Mouse (Mus musculus): Measurements from ENCODE around the gene Wdr47. TPM values are rescaled to one million over a fixed set of nuclear protein-coding genes. Genes with fewer than 3 reads are reported as not detected.
"Not testable (repeated sequence)": the region's sequence is repeated elsewhere in the genome, so short reads cannot be mapped to it uniquely, and the experiment has no call there.

Gene Wdr47
- polyA plus RNA-seq, 1 experiment = 48.2 TPM

- H3K4me3 ChIP-seq (replicated peaks; ENCODE audit: insufficient read depth, low read depth, low read length) = no peak overlapping the region
- DNase-seq = peak in 1 of 2 experiments; percentile 16
- no peak overlapping the region for H3K27ac ChIP-seq (ENCODE audit: insufficient read depth, low read length)
- no peaks in the 10 kb centered on the region for H3K27me3 ChIP-seq (ENCODE audit: control insufficient read depth, insufficient read depth, low read length)
- 6% methylated on average over 4 of the region's 4 CpGs for WGBS
- TF ChIP-seq POLR2A (IDR thresholded peaks at IDR 0.05; ENCODE audit: borderline replicate concordance, insufficient read depth, low read length) = no peak
- TF ChIP-seq CTCF (IDR thresholded peaks at IDR 0.05; ENCODE audit: borderline replicate concordance, insufficient read depth, low read depth, low read length) = no peak
- no peaks in the 10 kb centered on the region for H3K4me1 ChIP-seq (ENCODE audit: control insufficient read depth, insufficient read depth, low read length)
These were observed 85.5 kb downstream of the Wdr47 start for GRCm38 (mm10) chr3:108676616-108677015.

GRCm38 (mm10) chr3:108681004-108681403 is 89.9 kb downstream of the Wdr47 start:
- Histone ChIP-seq H3K27ac (ENCODE audit: insufficient read depth, low read length) (no peak overlapping the region), H3K27me3 (ENCODE audit: control insufficient read depth, insufficient read depth, low read length) (no peaks in the 10 kb centered on the region), H3K4me3 (replicated peaks; ENCODE audit: insufficient read depth, low read depth, low read length) (no peak overlapping the region), H3K4me1 (ENCODE audit: control insufficient read depth, insufficient read depth, low read length) (no peaks in the 10 kb centered on the region)
- no peak for TF ChIP-seq POLR2A (IDR thresholded peaks at IDR 0.05; ENCODE audit: borderline replicate concordance, insufficient read depth, low read length)
- TF ChIP-seq CTCF (IDR thresholded peaks at IDR 0.05; ENCODE audit: borderline replicate concordance, insufficient read depth, low read depth, low read length) = no peak
- 73% methylated on average over 4 of the region's 4 CpGs for WGBS
- DNase-seq = no peak

GRCm38 (mm10) chr3:108683597-108683996 is 92.5 kb downstream of the Wdr47 start:
- 95% methylated on average over 5 of the region's 5 CpGs for WGBS
- H3K27me3 ChIP-seq (ENCODE audit: control insufficient read depth, insufficient read depth, low read length) = not testable (repeated sequence)

GRCm38 (mm10) chr3:108685701-108686100 is 94.6 kb downstream of the Wdr47 start:
- 95% methylated on average over 7 of the region's 7 CpGs for WGBS

More at GRCm38 (mm10) chr3:108683597-108683996, 92.5 kb downstream of the Wdr47 start:
- not testable (repeated sequence) for H3K4me3 ChIP-seq (replicated peaks; ENCODE audit: insufficient read depth, low read depth, low read length); H3K27ac ChIP-seq (ENCODE audit: insufficient read depth, low read length); H3K4me1 ChIP-seq (ENCODE audit: control insufficient read depth, insufficient read depth, low read length); DNase-seq

GRCm38 (mm10) chr3:108689015-108689441 is 97.9 kb downstream of the Wdr47 start:
- Histone ChIP-seq H3K4me1 (ENCODE audit: control insufficient read depth, insufficient read depth, low read length) (no peaks in the 10 kb centered on the region), H3K4me3 (replicated peaks; ENCODE audit: insufficient read depth, low read depth, low read length) (no peak overlapping the region), H3K27ac (ENCODE audit: insufficient read depth, low read length) (no peak overlapping the region), H3K27me3 (ENCODE audit: control insufficient read depth, insufficient read depth, low read length) (no peaks in the 10 kb centered on the region)
- 20% methylated on average over 6 of the region's 6 CpGs for WGBS
- no peak for DNase-seq
- TF ChIP-seq CTCF (IDR thresholded peaks at IDR 0.05; ENCODE audit: borderline replicate concordance, insufficient read depth, low read depth, low read length) (no peak), POLR2A (IDR thresholded peaks at IDR 0.05; ENCODE audit: borderline replicate concordance, insufficient read depth, low read length) (no peak)

More at GRCm38 (mm10) chr3:108685701-108686100, 94.6 kb downstream of the Wdr47 start:
- H3K27me3 ChIP-seq (ENCODE audit: control insufficient read depth, insufficient read depth, low read length) = no peaks in the 10 kb centered on the region
- no peaks in the 10 kb centered on the region for H3K4me1 ChIP-seq (ENCODE audit: control insufficient read depth, insufficient read depth, low read length)
- H3K27ac ChIP-seq (ENCODE audit: insufficient read depth, low read length) = no peak overlapping the region
- no peak overlapping the region for H3K4me3 ChIP-seq (replicated peaks; ENCODE audit: insufficient read depth, low read depth, low read length)
- no peak for DNase-seq
- no peak for TF ChIP-seq POLR2A (IDR thresholded peaks at IDR 0.05; ENCODE audit: borderline replicate concordance, insufficient read depth, low read length)
- no peak for TF ChIP-seq CTCF (IDR thresholded peaks at IDR 0.05; ENCODE audit: borderline replicate concordance, insufficient read depth, low read depth, low read length)

GRCm38 (mm10) chr3:108689446-108689845 is 98.4 kb downstream of the Wdr47 start:
- TF ChIP-seq POLR2A (IDR thresholded peaks at IDR 0.05; ENCODE audit: borderline replicate concordance, insufficient read depth, low read length) = no peak
- no peak for TF ChIP-seq CTCF (IDR thresholded peaks at IDR 0.05; ENCODE audit: borderline replicate concordance, insufficient read depth, low read depth, low read length)
- Histone ChIP-seq H3K4me3 (replicated peaks; ENCODE audit: insufficient read depth, low read depth, low read length) (no peak overlapping the region), H3K27me3 (ENCODE audit: control insufficient read depth, insufficient read depth, low read length) (no peaks in the 10 kb centered on the region), H3K27ac (ENCODE audit: insufficient read depth, low read length) (no peak overlapping the region), H3K4me1 (ENCODE audit: control insufficient read depth, insufficient read depth, low read length) (no peaks in the 10 kb centered on the region)
- no peak for DNase-seq
- 44% methylated on average over 8 of the region's 8 CpGs for WGBS

GRCm38 (mm10) chr3:108689979-108690378 is 98.9 kb downstream of the Wdr47 start:
- Histone ChIP-seq H3K27ac (ENCODE audit: insufficient read depth, low read length) (no peak overlapping the region), H3K27me3 (ENCODE audit: control insufficient read depth, insufficient read depth, low read length) (no peaks in the 10 kb centered on the region), H3K4me1 (ENCODE audit: control insufficient read depth, insufficient read depth, low read length) (no peaks in the 10 kb centered on the region), H3K4me3 (replicated peaks; ENCODE audit: insufficient read depth, low read depth, low read length) (no peak overlapping the region)
- DNase-seq = no peak
- WGBS = 72% methylated on average over 4 of the region's 4 CpGs
- TF ChIP-seq POLR2A (IDR thresholded peaks at IDR 0.05; ENCODE audit: borderline replicate concordance, insufficient read depth, low read length) (no peak), CTCF (IDR thresholded peaks at IDR 0.05; ENCODE audit: borderline replicate concordance, insufficient read depth, low read depth, low read length) (no peak)

GRCm38 (mm10) chr3:108694321-108694720 is 103.2 kb downstream of the Wdr47 start:
- H3K27me3 ChIP-seq (ENCODE audit: control insufficient read depth, insufficient read depth, low read length) = no peaks in the 10 kb centered on the region
- no peak overlapping the region for H3K27ac ChIP-seq (ENCODE audit: insufficient read depth, low read length)
- TF ChIP-seq POLR2A (IDR thresholded peaks at IDR 0.05; ENCODE audit: borderline replicate concordance, insufficient read depth, low read length) (no peak), CTCF (IDR thresholded peaks at IDR 0.05; ENCODE audit: borderline replicate concordance, insufficient read depth, low read depth, low read length) (no peak)
- no peaks in the 10 kb centered on the region for H3K4me1 ChIP-seq (ENCODE audit: control insufficient read depth, insufficient read depth, low read length)
- 94% methylated on average over 9 of the region's 9 CpGs for WGBS
- DNase-seq = no peak
- H3K4me3 ChIP-seq (replicated peaks; ENCODE audit: insufficient read depth, low read depth, low read length) = no peak overlapping the region

Other genes starting within 250 kb of the Wdr47 start
- gene Mybphl, start 226.4 kb upstream of the Wdr47 start, polyA plus RNA-seq (2012; rRNA removed) = 0.16 TPM in 1 of 2 replicates, not detected in the other
- 0.21 and 0.28 TPM in 2 replicates for gene Psrc1, start 207.4 kb upstream of the Wdr47 start, polyA plus RNA-seq (2012; rRNA removed)
- 57.4 and 58.2 TPM in 2 replicates for gene Celsr2, start 175.7 kb upstream of the Wdr47 start, polyA plus RNA-seq (2012; rRNA removed)
- 214 and 228 TPM in 2 replicates for gene Sars, start 146.1 kb upstream of the Wdr47 start, polyA plus RNA-seq (2012; rRNA removed)
- 0.75 and 1.5 TPM in 2 replicates for gene 1700013F07Rik, start 57.1 kb upstream of the Wdr47 start, polyA plus RNA-seq (2012; rRNA removed)
- gene 5330417C22Rik, start 54.7 kb upstream of the Wdr47 start, polyA plus RNA-seq (2012; rRNA removed) = 5.4 and 5.8 TPM in 2 replicates
- 14.7 and 16.7 TPM in 2 replicates for gene Tmem167b, start 28.8 kb upstream of the Wdr47 start, polyA plus RNA-seq (2012; rRNA removed)
- 37.2 and 51.7 TPM in 2 replicates for gene Taf13, start 19.6 kb upstream of the Wdr47 start, polyA plus RNA-seq (2012; rRNA removed)
- 47.2 and 52.2 TPM in 2 replicates for gene Clcc1, start 62.6 kb downstream of the Wdr47 start, polyA plus RNA-seq (2012; rRNA removed)
- 7.8 and 9.3 TPM in 2 replicates for gene Gpsm2, start 131.0 kb downstream of the Wdr47 start, polyA plus RNA-seq (2012; rRNA removed)
- not detected in 2 replicates for gene Aknad1, start 148.4 kb downstream of the Wdr47 start, polyA plus RNA-seq (2012; rRNA removed)
- 32.2 and 32.5 TPM in 2 replicates for gene Stxbp3, start 249.2 kb downstream of the Wdr47 start, polyA plus RNA-seq (2012; rRNA removed)

Measured in cerebellum, adult 2 months (tissue).